Mouse (Mus musculus) forebrain, postnatal 0 days (tissue): ENCODE measurements at regions not wholly inside any gene's neighbourhood (a gene's known extent, or its start where the extent isn't known, plus 50 kb on each side); places are given as distances from the start of the nearest gene placed in this dataset.

ENCODE experiments used
- ATAC-seq: fragments of 200-750 bp; cut with Nextera tagmentation; 2 replicates; pipeline ENCODE4 v1.8.0; 2017; ENCODE audit warnings: mild to moderate bottlenecking, moderate library complexity
- DNase-seq: peaks from one replicate; pipeline ENCODE4 v3.0.0-alpha.2; 2015
- H3K27ac ChIP-seq: fragments of 300-500 bp; sonication (generic); 2 replicates; pipeline ENCODE4 v1.5.1; 2014; ENCODE audit warnings: low read depth, mild to moderate bottlenecking, antibody characterized with exemption, low read length, moderate library complexity, mixed read lengths
- H3K27me3 ChIP-seq: fragments of 300-500 bp; sonication (generic); 2 replicates; pipeline ENCODE4 v1.6.1; 2014; ENCODE audit warnings: mild to moderate bottlenecking, low read length, mixed read lengths; ENCODE audit not compliant: insufficient read depth
- H3K36me3 ChIP-seq: fragments of 300-500 bp; sonication (generic); 2 replicates; pipeline ENCODE4 v1.6.1; 2014; ENCODE audit warnings: mild to moderate bottlenecking, moderate library complexity; ENCODE audit not compliant: insufficient read depth
- H3K4me1 ChIP-seq: fragments of 300-500 bp; sonication (generic); 2 replicates; pipeline ENCODE4 v1.6.1; 2014; ENCODE audit warnings: antibody characterized with exemption; ENCODE audit not compliant: insufficient read depth
- H3K4me2 ChIP-seq: fragments of 300-500 bp; sonication (generic); 2 replicates; pipeline ENCODE4 v1.6.1; 2014; ENCODE audit warnings: low read depth, mild to moderate bottlenecking, moderate library complexity
- H3K4me3 ChIP-seq: fragments of 300-500 bp; sonication (generic); 2 replicates; pipeline ENCODE4 v1.5.1; 2014; ENCODE audit warnings: low read depth, low read length, mixed read lengths
- H3K9ac ChIP-seq: fragments of 300-500 bp; sonication (generic); 2 replicates; pipeline ENCODE4 v1.6.1; 2014; ENCODE audit warnings: mild to moderate bottlenecking
- H3K9me3 ChIP-seq: fragments of 300-500 bp; sonication (generic); 2 replicates; pipeline ENCODE4 v1.6.1; 2016; ENCODE audit warnings: low read length
- CTCF ChIP-seq: sonication (generic); IDR thresholded peaks from 2 replicates; pipeline ENCODE4 v1.5.1; 2016; ENCODE audit warnings: antibody characterized with exemption, control low read depth, low read depth
- WGBS: fragments of 180-500 bp; shearing (Covaris S2); extraction: QIAGEN DNeasy Blood & Tissue Kit; methylation state at CpG from one replicate; pipeline ENCODE4 v1.1.7; 2014; 5-methylcytosine and 5-hydroxymethylcytosine counted together

DNA sequence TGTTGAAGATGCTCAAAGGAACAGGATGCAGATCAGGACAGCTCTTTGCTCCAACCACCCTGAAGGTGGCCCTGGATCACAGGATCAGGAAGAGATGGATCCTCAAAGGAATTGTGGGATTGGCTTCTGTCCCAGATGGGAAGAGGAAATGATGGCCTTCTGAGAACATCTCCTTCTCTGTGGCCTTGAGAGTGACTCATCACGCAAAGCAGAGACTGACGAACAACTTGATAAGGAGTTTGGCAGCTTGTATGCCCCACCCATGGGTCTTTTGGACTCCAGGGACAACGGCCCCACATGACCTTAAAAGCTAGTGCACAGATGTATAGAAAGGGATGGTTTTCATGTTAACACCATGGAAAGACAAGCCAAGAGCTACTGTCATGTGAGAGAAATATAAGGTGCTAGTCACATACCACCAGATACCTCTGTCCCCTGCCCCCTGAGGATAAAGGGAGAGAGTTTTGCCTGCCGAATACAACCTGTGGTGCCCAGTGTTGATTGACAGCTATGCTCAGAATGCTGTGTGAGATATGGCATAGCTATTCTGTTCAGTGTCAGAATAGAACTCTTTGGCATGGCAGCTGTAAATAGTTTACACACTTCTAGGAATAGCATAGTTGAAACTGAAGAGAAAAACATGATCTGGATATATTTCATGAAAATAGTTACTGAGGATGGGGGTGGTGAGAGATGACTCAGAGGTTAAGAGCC lies 109.2 kb upstream of the S1pr3 start:
- Histone ChIP-seq H3K36me3 (no peaks in the 10 kb centered on the region), H3K27me3 (no peaks in the 10 kb centered on the region), H3K27ac (no peak overlapping the region), H3K9me3 (no peaks in the 10 kb centered on the region), H3K4me2 (no peak overlapping the region), H3K4me1 (no peaks in the 10 kb centered on the region), H3K4me3 (no peak overlapping the region), H3K9ac (no peak overlapping the region)
- no peak for DNase-seq
- 89% methylated on average over 4 of the region's 4 CpGs for WGBS
- no peak for TF ChIP-seq CTCF
- no peak for ATAC-seq

DNA sequence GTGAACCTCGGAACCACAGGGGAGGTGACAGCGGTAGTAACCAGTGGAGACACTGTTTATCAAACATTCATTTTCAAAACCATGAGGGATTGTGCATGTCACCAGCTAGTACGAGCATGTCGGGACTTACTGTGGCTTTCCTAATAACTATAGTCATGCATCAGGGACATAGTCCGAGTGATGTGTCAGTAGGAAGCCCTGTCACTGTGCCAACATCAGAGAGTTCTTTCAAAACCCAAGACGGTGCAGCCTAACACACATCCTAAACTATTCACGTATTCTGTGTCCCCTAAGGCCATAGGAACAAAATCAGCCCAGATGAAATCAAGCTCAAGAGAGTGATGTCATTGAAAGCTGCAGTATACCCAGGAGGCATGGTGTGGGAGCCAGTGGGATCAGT lies 107.0 kb upstream of the S1pr3 start:
- Histone ChIP-seq H3K4me3 (no peak overlapping the region), H3K27me3 (no peaks in the 10 kb centered on the region), H3K4me1 (no peaks in the 10 kb centered on the region), H3K9ac (no peak overlapping the region), H3K27ac (no peak overlapping the region), H3K9me3 (no peaks in the 10 kb centered on the region), H3K36me3 (no peaks in the 10 kb centered on the region), H3K4me2 (no peak overlapping the region)
- ATAC-seq (no peak), DNase-seq (no peak)
- TF ChIP-seq CTCF: no peak
- WGBS: 77% methylated on average over 7 of the region's 7 CpGs

DNA sequence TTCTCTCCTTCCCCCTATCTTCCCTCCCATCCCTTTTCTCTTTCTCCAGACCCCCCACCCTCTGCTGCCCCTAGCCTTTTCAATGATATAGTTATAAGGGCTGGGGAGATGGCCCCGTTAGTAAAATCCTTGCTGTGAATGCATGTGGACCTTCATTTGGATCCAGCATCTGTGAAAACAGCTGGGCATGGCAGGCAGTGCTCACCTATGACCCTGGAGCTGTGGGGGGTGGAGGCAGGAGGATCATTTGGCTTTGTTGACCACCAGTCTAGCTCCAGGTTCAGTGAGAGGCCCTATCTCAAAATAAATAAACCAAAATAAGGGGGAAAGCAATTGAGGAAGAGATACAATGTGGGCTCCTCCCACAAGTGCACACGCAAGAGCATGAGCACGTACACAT lies 105.3 kb upstream of the S1pr3 start:
- H3K4me2 ChIP-seq: no peak overlapping the region
- H3K36me3 ChIP-seq: no peaks in the 10 kb centered on the region
- WGBS: 67% methylated on average over 3 of the region's 3 CpGs
- DNase-seq: no peak
- ATAC-seq: no peak
- TF ChIP-seq CTCF: no peak
- H3K4me1 ChIP-seq: no peaks in the 10 kb centered on the region
- no peaks in the 10 kb centered on the region for H3K9me3 ChIP-seq
- no peaks in the 10 kb centered on the region for H3K27me3 ChIP-seq
- H3K4me3 ChIP-seq: no peak overlapping the region
- H3K27ac ChIP-seq: no peak overlapping the region
- no peak overlapping the region for H3K9ac ChIP-seq

DNA sequence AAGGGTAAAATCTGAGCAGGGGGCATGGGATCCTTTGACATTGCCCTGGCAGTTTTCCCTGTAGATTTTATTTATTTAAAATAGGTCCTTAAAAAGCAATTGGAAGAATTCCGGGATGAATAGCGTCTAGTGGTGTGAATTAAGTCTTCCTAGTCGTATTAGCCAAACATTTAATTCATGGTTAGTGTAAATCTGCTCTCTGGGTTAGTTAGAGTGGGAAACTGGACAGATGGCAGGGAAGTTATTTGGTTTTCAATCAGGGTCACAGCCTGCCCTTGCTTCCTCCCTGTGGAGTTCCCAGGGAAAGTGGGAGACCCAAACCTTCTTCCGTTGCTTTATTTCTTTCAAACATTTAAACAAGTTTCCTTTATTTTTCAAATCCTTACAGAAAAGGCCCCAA lies 103.8 kb upstream of the S1pr3 start:
- Histone ChIP-seq H3K9me3 (no peaks in the 10 kb centered on the region), H3K36me3 (no peaks in the 10 kb centered on the region), H3K4me2 (no peak overlapping the region), H3K9ac (no peak overlapping the region), H3K27ac (no peak overlapping the region), H3K4me1 (no peaks in the 10 kb centered on the region), H3K27me3 (no peaks in the 10 kb centered on the region), H3K4me3 (no peak overlapping the region)
- no peak for DNase-seq
- 32% methylated on average over 4 of the region's 4 CpGs for WGBS
- no peak for TF ChIP-seq CTCF
- no peak for ATAC-seq

DNA sequence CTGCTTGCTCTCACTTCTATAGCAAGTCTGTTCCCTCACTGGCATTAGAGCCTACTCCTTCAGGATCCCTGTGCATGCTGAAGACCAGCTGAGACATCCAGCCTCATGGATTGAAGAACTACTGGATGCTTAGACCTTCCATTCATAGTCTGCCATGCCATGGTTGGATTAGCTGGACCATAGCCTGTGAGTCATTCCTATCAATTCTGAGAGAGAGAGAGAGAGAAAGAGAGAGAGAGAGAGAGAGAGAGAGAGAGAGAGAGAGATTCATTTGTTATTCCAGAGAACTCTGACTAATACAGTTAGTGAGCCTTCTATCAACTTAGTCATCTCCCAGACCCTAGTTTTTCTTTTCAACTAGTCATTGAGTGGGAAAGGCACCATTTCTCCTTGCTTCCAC lies 99.0 kb upstream of the S1pr3 start:
- DNase-seq (no peak), ATAC-seq (no peak)
- H3K27ac ChIP-seq: no peak overlapping the region
- H3K36me3 ChIP-seq: no peaks in the 10 kb centered on the region
- no peak for TF ChIP-seq CTCF
- H3K27me3 ChIP-seq: no peaks in the 10 kb centered on the region
- no peak overlapping the region for H3K4me3 ChIP-seq
- peaks cover 5% of the 10 kb centered on the region; the same call in 1 of the 2 replicates for H3K4me1 ChIP-seq
- no peak overlapping the region for H3K4me2 ChIP-seq
- no peaks in the 10 kb centered on the region for H3K9me3 ChIP-seq
- H3K9ac ChIP-seq: no peak overlapping the region

DNA sequence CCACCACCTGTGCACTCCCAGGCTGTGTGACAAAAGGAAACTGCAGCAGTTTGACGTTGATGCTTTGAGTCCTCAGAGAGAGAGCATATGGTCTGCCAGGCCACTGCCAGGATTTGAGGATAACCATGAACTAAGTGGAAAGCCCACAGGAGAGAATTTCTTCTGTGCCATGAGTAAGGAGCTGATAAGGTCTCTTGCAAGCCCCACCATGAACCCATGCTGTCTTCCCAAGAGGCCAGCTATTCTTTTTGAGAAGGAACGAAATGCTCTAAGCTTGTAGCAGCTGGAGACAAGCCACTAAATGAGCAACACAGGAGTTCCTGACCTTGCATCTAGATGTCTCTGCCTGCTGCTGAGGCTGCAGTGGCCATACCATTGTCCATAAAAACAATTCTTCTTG lies 98.4 kb upstream of the S1pr3 start:
- Histone ChIP-seq H3K4me1 (peaks cover 9% of the 10 kb centered on the region; the same call in 1 of the 2 replicates), H3K36me3 (no peaks in the 10 kb centered on the region), H3K4me3 (no peak overlapping the region), H3K9ac (no peak overlapping the region), H3K27me3 (no peaks in the 10 kb centered on the region), H3K4me2 (no peak overlapping the region), H3K27ac (no peak overlapping the region), H3K9me3 (no peaks in the 10 kb centered on the region)
- DNase-seq (no peak), ATAC-seq (no peak)
- 61% methylated on average over 2 of the region's 2 CpGs for WGBS
- no peak for TF ChIP-seq CTCF

DNA sequence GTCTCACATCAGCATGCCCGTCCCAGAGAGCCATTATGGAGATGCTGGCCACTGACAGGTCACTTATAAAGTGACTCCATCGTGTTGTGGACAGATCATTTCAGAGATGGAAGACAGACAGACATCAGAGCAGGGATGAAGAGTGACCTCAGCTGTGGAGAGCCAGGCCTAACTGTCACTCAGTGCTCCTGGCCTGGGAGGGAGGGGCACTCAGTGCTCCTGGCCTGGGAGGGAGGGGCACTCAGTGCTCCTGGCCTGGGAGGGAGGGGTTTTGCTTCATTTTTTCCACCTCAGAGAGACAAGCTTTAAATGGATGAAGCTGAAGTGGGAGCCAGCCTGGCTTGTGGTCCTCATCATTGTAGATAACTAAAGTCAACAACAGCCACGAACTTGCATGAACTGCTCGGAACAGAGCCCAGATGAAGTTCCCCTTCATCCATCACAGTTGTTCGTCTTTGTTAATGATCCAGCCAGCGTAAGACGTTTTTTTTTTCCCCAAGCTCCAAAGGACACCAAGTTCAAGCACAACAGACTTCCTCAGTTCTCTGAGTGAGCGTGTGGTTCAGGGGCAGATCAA lies 96.7 kb upstream of the S1pr3 start:
- no peak for TF ChIP-seq CTCF
- no peak overlapping the region for H3K9ac ChIP-seq
- H3K4me3 ChIP-seq: no peak overlapping the region
- no peak for ATAC-seq
- no peaks in the 10 kb centered on the region for H3K36me3 ChIP-seq
- no peak for DNase-seq
- no peak overlapping the region for H3K4me2 ChIP-seq
- H3K27ac ChIP-seq: no peak overlapping the region
- peaks cover 9% of the 10 kb centered on the region; the same call in 1 of the 2 replicates for H3K4me1 ChIP-seq
- H3K9me3 ChIP-seq: no peaks in the 10 kb centered on the region
- H3K27me3 ChIP-seq: no peaks in the 10 kb centered on the region
- 55% methylated on average over 8 of the region's 8 CpGs for WGBS
